Mouse (Mus musculus) brain, embryonic 18.5 days (tissue): ENCODE measurements at regions not wholly inside any gene's neighbourhood (a gene's known extent, or its start where the extent isn't known, plus 50 kb on each side); places are given as distances from the start of the nearest gene placed in this dataset.

Source experiments
- DNase-seq: peaks from one replicate; pipeline ENCODE4 v3.0.0-alpha.2; 2012; ENCODE audit warnings: low read depth, low spot score

DNA sequence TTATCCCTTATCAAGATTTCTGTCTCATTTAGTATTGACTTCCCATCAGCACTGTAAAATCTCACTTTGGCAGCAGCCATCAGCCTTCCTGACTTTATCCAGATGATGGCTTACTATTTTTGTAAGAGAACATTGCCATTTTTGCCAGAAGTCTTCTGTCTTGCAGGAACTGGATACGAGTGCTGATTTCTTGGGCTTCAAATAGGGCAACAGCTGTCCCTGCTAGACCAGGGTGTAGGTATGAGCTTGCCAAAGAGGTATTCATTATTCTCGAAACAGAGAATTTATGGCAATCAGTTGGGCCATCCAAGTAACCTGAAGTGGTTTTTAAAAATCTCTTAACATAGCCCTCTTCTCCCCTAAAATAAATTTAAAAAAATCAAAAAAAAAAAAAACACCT is 254.6 kb downstream of the 9330182O14Rik start:
- no peak for DNase-seq

DNA sequence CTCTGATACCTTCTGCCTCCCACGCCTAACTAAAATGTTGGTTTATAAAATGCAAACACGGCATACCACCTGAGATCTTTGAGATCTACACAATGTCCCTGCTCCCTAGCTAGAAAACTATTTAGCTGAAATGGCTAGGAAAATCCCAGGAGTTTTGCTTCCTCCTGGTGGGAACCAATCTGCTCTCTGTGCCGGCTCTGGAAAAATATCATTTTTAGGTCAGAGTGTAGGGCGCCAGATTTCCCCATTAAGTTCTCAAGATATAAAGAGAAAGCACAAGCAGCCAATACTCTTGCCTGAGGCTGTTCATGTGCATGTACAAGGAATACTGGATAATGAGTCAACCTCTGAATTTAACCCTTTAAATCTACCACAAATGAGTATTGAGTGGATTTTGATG is 301.0 kb downstream of the 9330182O14Rik start:
- DNase-seq = no peak

DNA sequence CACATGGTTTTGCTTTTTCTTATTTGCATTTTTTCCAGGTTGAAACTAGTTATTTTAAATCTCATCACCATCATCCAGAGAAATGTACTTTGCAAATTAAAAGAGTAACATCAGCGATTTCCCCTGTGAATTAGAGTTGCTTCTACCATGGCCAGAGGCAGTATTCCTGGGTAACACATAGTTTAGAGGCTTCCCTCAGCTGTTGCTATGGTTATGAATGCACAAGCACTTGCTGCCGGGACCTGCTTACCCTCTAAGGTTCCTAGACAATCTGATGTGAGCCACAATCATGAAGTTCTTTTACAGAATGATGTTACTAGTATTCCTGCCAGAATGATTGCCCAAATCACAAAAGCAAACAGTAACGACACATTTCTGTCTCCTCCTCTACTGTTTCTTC is 302.5 kb downstream of the 9330182O14Rik start:
- DNase-seq = no peak

- no peak for DNase-seq
Observed at GRCm38 (mm10) chr15:40439827-40440226, 305.7 kb downstream of the 9330182O14Rik start.

DNA sequence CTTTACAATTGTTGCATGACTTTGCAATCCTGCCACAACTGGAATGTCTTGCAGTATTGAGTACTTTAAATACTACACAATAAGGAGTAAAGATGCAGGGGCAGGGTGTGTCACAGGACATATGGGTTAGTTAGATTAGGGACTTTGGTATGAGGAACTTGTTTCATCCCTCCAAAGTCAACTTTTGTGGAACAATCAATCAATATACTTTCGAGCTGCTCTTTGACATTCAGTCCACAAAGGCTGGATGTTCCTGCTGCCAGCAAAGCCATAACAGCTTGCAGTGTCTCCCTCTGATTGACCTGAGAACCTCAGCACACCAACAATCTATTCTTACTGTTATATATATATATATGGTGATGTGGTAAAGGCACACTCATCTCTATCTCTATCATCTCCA is 314.5 kb downstream of the 9330182O14Rik start:
- DNase-seq = no peak

DNA sequence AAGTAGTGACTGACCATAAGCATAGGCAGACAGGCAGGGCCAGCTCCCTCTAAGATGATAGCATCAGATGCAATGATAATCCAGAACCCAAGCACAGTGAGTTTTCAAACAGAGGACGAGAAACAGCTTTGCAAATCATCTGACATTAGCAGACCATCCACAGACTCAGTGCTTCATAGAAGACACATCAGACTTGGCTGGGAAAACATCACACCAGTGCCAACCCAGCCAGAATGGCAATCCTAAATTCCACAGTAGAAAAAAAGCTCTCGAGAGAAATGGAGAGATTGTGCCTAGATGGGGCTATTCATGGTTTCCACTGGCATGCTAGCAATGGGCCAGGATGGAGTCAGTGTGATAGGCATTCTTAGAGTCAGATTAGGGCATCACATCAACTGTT is 319.1 kb downstream of the 9330182O14Rik start:
- no peak for DNase-seq

DNA sequence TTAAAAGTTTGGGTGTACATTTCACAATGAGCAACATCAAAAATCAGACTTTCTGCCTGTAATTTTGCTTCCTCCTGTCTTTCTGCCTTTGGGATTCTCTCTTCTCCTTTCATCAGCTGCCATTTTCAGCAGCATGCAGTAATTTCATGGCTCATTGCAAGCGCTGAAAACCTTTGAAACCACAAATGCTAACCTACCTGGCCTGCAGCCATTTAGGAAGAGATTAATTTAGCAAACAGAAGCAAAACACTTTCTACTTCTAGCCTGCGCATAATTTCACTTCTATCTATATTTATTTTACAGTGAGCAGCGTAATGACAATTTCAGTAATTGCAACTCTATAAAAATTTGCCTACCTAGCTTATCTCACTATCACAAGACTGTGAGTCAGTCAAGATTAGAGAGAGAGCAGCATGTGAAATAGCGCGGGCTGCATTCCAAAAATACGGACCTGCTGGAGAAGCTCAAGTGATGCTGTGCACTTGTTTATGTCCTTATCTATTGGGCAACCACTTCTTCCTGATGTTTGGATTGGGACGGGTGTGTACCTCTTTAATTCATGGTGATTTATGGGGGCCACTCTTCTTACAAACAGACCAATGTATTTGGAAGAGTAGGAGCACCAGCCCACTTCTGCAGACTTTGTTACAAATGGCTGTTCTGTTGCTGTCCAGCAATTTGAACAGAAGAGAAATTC is 341.6 kb downstream of the 9330182O14Rik start:
- no peak for DNase-seq

DNA sequence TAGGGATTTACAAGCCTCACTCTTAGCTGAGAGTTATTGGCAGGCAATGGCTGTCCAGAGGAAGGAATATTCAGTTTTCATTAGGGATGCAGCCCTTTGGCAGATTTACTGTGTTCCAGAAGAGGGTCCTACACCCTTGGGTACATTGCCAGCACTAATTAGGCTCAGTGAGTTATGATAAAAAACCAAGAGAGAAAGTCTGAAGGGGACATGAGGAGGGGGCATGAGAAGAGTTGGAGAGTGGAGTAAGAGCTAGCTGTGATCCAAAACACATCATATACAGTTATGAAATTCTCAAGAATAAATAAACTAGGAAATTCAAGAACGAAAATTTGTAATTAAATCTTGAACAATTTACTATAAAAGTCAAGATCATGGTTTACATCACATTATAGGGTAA is 346.2 kb downstream of the 9330182O14Rik start:
- no peak for DNase-seq

- DNase-seq = no peak
Observed at GRCm38 (mm10) chr15:40481239-40481638, 347.1 kb downstream of the 9330182O14Rik start.

DNA sequence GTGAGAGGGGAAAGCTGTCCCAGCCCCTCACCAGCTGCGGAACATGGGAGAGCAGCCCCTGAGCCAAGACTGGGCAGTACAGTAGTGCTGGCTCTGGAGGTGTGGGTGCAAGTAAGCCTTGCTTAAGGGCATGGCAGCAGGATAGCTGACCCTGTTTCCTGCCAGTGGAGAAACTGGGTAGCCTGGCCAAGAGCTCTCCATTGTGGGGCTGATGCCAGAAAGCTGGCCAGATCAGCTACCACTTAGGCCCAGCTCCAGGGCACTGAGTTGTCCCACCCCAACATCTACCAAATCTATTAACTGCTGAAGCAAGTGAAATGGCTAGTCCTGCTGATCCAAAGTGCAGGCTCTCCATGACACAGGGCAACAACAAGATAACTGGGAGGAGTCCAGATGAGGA is 351.8 kb downstream of the 9330182O14Rik start:
- DNase-seq = no peak

- no peak for DNase-seq
Observed at GRCm38 (mm10) chr15:40501180-40502125, 367.3 kb downstream of the 9330182O14Rik start.

- no peak for DNase-seq
Observed at GRCm38 (mm10) chr15:40510826-40511225, 376.7 kb downstream of the 9330182O14Rik start.

DNA sequence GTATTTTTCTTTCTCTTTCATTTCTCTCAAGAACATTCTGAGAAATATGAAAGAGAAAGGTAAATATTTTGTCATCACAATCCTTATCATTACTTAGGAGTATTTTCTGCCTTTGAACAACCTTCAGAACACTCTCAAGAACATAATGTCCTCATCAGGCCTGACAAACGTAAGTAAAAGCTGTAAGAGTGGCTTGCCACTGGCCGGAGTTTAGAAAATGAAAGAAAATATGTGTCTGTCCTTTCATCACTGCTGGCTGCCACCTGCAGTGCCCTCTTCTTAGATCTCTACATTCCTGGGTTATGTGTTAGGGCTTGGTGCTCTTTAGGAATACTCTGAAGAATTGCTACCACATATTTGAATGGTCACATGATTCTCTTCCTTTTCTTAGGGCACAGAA is 390.2 kb downstream of the 9330182O14Rik start:
- no peak for DNase-seq

- no peak for DNase-seq
Observed at GRCm38 (mm10) chr15:40533451-40533873, 399.3 kb downstream of the 9330182O14Rik start.

- DNase-seq = no peak
Observed at GRCm38 (mm10) chr15:40561661-40562060, 427.5 kb downstream of the 9330182O14Rik start.

- no peak for DNase-seq
Observed at GRCm38 (mm10) chr15:40565716-40566115, 431.6 kb downstream of the 9330182O14Rik start.

GRCm38 (mm10) chr15:40566481-40566880 is 432.3 kb downstream of the 9330182O14Rik start:
- DNase-seq = no peak

DNA sequence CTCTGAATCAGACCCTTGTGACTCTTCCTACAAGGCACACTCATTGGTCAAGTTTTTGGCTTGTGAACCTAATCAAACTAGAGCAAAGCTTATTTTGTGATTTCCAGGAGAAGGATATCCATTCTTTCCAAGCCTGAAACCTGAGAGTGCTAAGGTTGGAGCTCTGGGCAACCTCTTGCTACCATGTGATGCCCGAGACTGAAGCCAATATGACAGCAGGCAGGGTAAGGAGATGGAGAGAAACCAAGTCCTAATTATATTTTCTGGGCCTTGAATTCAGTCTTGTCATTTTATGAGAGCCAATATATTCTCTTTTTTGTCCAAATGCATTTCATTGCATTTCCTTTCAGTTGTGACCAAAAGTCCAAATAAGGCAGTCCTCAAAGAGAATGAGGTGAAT is 434.5 kb downstream of the 9330182O14Rik start:
- DNase-seq = peak; percentile 10
